Mouse (Mus musculus): ENCODE measurements at regions not wholly inside any gene's neighbourhood (a gene's known extent, or its start where the extent isn't known, plus 50 kb on each side); places are given as distances from the start of the nearest gene placed in this dataset.
A peak's percentile ranks its signal among the peaks of the same experiment; 100 is the strongest.

GRCm38 (mm10) chr1:60665329-60665728 is 51.3 kb upstream of the Cd28 start:
- DNase-seq, result no peak

- peak; percentile 62 for DNase-seq
These were observed 54.2 kb upstream of the Cd28 start for GRCm38 (mm10) chr1:60662301-60662986.

- DNase-seq, result no peak
These were observed 54.7 kb upstream of the Cd28 start for GRCm38 (mm10) chr1:60661857-60662256.

- DNase-seq, result no peak
These were observed 57.0 kb upstream of the Cd28 start for GRCm38 (mm10) chr1:60659604-60660003.

- DNase-seq, result no peak
These were observed 57.6 kb upstream of the Cd28 start for GRCm38 (mm10) chr1:60659041-60659440.

GRCm38 (mm10) chr1:60658383-60658782 is 58.2 kb upstream of the Cd28 start:
- DNase-seq, result no peak

- no peak for DNase-seq
These were observed 59.1 kb upstream of the Cd28 start for GRCm38 (mm10) chr1:60657511-60657910.

- DNase-seq, result peak; percentile 16
These were observed 59.6 kb upstream of the Cd28 start for GRCm38 (mm10) chr1:60656976-60657375.

- DNase-seq, result peak; percentile 36
These were observed 60.7 kb upstream of the Cd28 start for GRCm38 (mm10) chr1:60655691-60656595.

- no peak for DNase-seq
These were observed 61.4 kb upstream of the Cd28 start for GRCm38 (mm10) chr1:60655206-60655605.

GRCm38 (mm10) chr1:60652570-60653011 is 64.0 kb upstream of the Cd28 start:
- DNase-seq, result peak; percentile 62

GRCm38 (mm10) chr1:60650158-60650557 is 66.4 kb upstream of the Cd28 start:
- DNase-seq, result peak; percentile 29

- no peak for DNase-seq
These were observed 67.2 kb upstream of the Cd28 start for GRCm38 (mm10) chr1:60649303-60649850.

GRCm38 (mm10) chr1:60646828-60647227 is 69.8 kb upstream of the Cd28 start:
- DNase-seq, result no peak

- DNase-seq, result no peak
These were observed 70.4 kb upstream of the Cd28 start for GRCm38 (mm10) chr1:60646174-60646573.

GRCm38 (mm10) chr1:60645176-60645575 is 71.4 kb upstream of the Cd28 start:
- DNase-seq, result no peak

- no peak for DNase-seq
These were observed 73.8 kb upstream of the Cd28 start for GRCm38 (mm10) chr1:60642761-60643160.

GRCm38 (mm10) chr1:60642175-60642574 is 74.4 kb upstream of the Cd28 start:
- DNase-seq, result peak; percentile 55

GRCm38 (mm10) chr1:60641324-60641764 is 74.4 kb upstream of the Raph1 start:
- no peak for DNase-seq

- DNase-seq, result no peak
These were observed 72.6 kb upstream of the Raph1 start for GRCm38 (mm10) chr1:60639536-60639935.

- no peak for DNase-seq
These were observed 72.2 kb upstream of the Raph1 start for GRCm38 (mm10) chr1:60639059-60639458.

- DNase-seq, result no peak
These were observed 70.0 kb upstream of the Raph1 start for GRCm38 (mm10) chr1:60636802-60637452.

Measured in lung, postnatal 10 days (tissue).